Mouse (Mus musculus): ENCODE results near the gene Atf4. TPM values are rescaled to one million over a fixed set of nuclear protein-coding genes. Genes with fewer than 3 reads are reported as not detected.

The Atf4 gene
- polyA plus RNA-seq, 1 experiment from 2014 or later: 150 TPM

GRCm38 (mm10) chr15:80256242-80256641, 1.3 kb downstream of the Atf4 start:
- Histone ChIP-seq H3K36me3 (ENCODE audit: control insufficient read depth, insufficient read depth, low read length) (peaks cover 20% of the 10 kb centered on the region), H3K9me3 (replicated peaks; ENCODE audit: control insufficient read depth, low read length) (no peaks in the 10 kb centered on the region), H3K4me1 (ENCODE audit: control insufficient read depth, insufficient read depth, low read length) (peaks cover 37% of the 10 kb centered on the region), H3K27ac (ENCODE audit: low read length) (peak overlapping the region; percentile 99), H3K4me3 (replicated peaks; ENCODE audit: low read length) (peak overlapping the region; percentile 100), H3K9ac (ENCODE audit: low read length) (peak overlapping the region; percentile 100), H3K27me3 (ENCODE audit: control insufficient read depth, insufficient read depth, low read length) (no peaks in the 10 kb centered on the region), H3K4me2 (ENCODE audit: low read depth, low read length) (peak overlapping the region; percentile 94)
- no peak for ATAC-seq (ENCODE audit: insufficient read depth, low FRiP score)
- 2% methylated on average over 16 of the region's 16 CpGs for WGBS

- Histone ChIP-seq H3K4me1 (ENCODE audit: control insufficient read depth, insufficient read depth, low read length) (peaks cover 37% of the 10 kb centered on the region), H3K9ac (ENCODE audit: low read length) (peak overlapping the region; percentile 100), H3K4me2 (ENCODE audit: low read depth, low read length) (peak overlapping the region; percentile 94), H3K27me3 (ENCODE audit: control insufficient read depth, insufficient read depth, low read length) (no peaks in the 10 kb centered on the region), H3K36me3 (ENCODE audit: control insufficient read depth, insufficient read depth, low read length) (peaks cover 14% of the 10 kb centered on the region), H3K4me3 (replicated peaks; ENCODE audit: low read length) (peak overlapping the region; percentile 100), H3K27ac (ENCODE audit: low read length) (peak overlapping the region; percentile 99), H3K9me3 (replicated peaks; ENCODE audit: control insufficient read depth, low read length) (no peaks in the 10 kb centered on the region)
- ATAC-seq (ENCODE audit: insufficient read depth, low FRiP score): no peak
- WGBS: 45% methylated on average over 12 of the region's 12 CpGs
Observed at GRCm38 (mm10) chr15:80256656-80257601, 1.9 kb downstream of the Atf4 start.

- Histone ChIP-seq H3K9ac (ENCODE audit: low read length) (peak overlapping the region; percentile 26; the same call in 1 of the 2 replicates), H3K9me3 (replicated peaks; ENCODE audit: control insufficient read depth, low read length) (no peaks in the 10 kb centered on the region), H3K4me3 (replicated peaks; ENCODE audit: low read length) (peak overlapping the region; percentile 100), H3K4me2 (ENCODE audit: low read depth, low read length) (peak overlapping the region; percentile 94), H3K27ac (ENCODE audit: low read length) (peak overlapping the region; percentile 99), H3K36me3 (ENCODE audit: control insufficient read depth, insufficient read depth, low read length) (peaks cover 14% of the 10 kb centered on the region), H3K4me1 (ENCODE audit: control insufficient read depth, insufficient read depth, low read length) (peaks cover 39% of the 10 kb centered on the region), H3K27me3 (ENCODE audit: control insufficient read depth, insufficient read depth, low read length) (no peaks in the 10 kb centered on the region)
- no peak for ATAC-seq (ENCODE audit: insufficient read depth, low FRiP score)
- WGBS: 10% methylated on average over 4 of the region's 4 CpGs
Observed at GRCm38 (mm10) chr15:80257602-80258239, 2.7 kb downstream of the Atf4 start.

- Histone ChIP-seq H3K4me2 (ENCODE audit: low read depth, low read length) (peak overlapping the region; percentile 94; the same call in 1 of the 2 replicates), H3K27me3 (ENCODE audit: control insufficient read depth, insufficient read depth, low read length) (no peaks in the 10 kb centered on the region), H3K4me3 (replicated peaks; ENCODE audit: low read length) (no peak overlapping the region), H3K27ac (ENCODE audit: low read length) (peak overlapping the region; percentile 99), H3K4me1 (ENCODE audit: control insufficient read depth, insufficient read depth, low read length) (peaks cover 44% of the 10 kb centered on the region), H3K36me3 (ENCODE audit: control insufficient read depth, insufficient read depth, low read length) (peaks cover 14% of the 10 kb centered on the region), H3K9ac (ENCODE audit: low read length) (peak overlapping the region; percentile 26; the same call in 1 of the 2 replicates), H3K9me3 (replicated peaks; ENCODE audit: control insufficient read depth, low read length) (no peaks in the 10 kb centered on the region)
- no peak for ATAC-seq (ENCODE audit: insufficient read depth, low FRiP score)
- WGBS: 44% methylated on average over 11 of the region's 11 CpGs
Observed at GRCm38 (mm10) chr15:80258240-80259170, 3.5 kb downstream of the Atf4 start.

GRCm38 (mm10) chr15:80259406-80260045, 4.5 kb downstream of the Atf4 start:
- H3K4me1 ChIP-seq (ENCODE audit: control insufficient read depth, insufficient read depth, low read length): peaks cover 36% of the 10 kb centered on the region
- no peak overlapping the region for H3K9ac ChIP-seq (ENCODE audit: low read length)
- H3K27me3 ChIP-seq (ENCODE audit: control insufficient read depth, insufficient read depth, low read length): no peaks in the 10 kb centered on the region
- 76% methylated on average over 8 of the region's 8 CpGs for WGBS
- no peak overlapping the region for H3K4me2 ChIP-seq (ENCODE audit: low read depth, low read length)
- H3K27ac ChIP-seq (ENCODE audit: low read length): 0 out of 2 replicates have a peak overlapping the region, but pooled peaks have one; percentile 99
- H3K36me3 ChIP-seq (ENCODE audit: control insufficient read depth, insufficient read depth, low read length): peaks cover 14% of the 10 kb centered on the region
- no peaks in the 10 kb centered on the region for H3K9me3 ChIP-seq (replicated peaks; ENCODE audit: control insufficient read depth, low read length)
- ATAC-seq (ENCODE audit: insufficient read depth, low FRiP score): no peak
- no peak overlapping the region for H3K4me3 ChIP-seq (replicated peaks; ENCODE audit: low read length)

GRCm38 (mm10) chr15:80260677-80261076, 5.7 kb downstream of the Atf4 start:
- no peak overlapping the region for H3K4me2 ChIP-seq (ENCODE audit: low read depth, low read length)
- H3K4me3 ChIP-seq (replicated peaks; ENCODE audit: low read length): no peak overlapping the region
- H3K36me3 ChIP-seq (ENCODE audit: control insufficient read depth, insufficient read depth, low read length): peaks cover 14% of the 10 kb centered on the region
- no peak overlapping the region for H3K9ac ChIP-seq (ENCODE audit: low read length)
- 7% methylated on average over 3 of the region's 3 CpGs for WGBS
- H3K27me3 ChIP-seq (ENCODE audit: control insufficient read depth, insufficient read depth, low read length): no peaks in the 10 kb centered on the region
- no peak overlapping the region; the same call in 1 of the 2 replicates for H3K27ac ChIP-seq (ENCODE audit: low read length)
- no peak for ATAC-seq (ENCODE audit: insufficient read depth, low FRiP score)
- H3K4me1 ChIP-seq (ENCODE audit: control insufficient read depth, insufficient read depth, low read length): peaks cover 36% of the 10 kb centered on the region
- no peaks in the 10 kb centered on the region for H3K9me3 ChIP-seq (replicated peaks; ENCODE audit: control insufficient read depth, low read length)

GRCm38 (mm10) chr15:80261100-80261499, 6.1 kb downstream of the Atf4 start:
- no peak overlapping the region for H3K4me3 ChIP-seq (replicated peaks; ENCODE audit: low read length)
- H3K27me3 ChIP-seq (ENCODE audit: control insufficient read depth, insufficient read depth, low read length): no peaks in the 10 kb centered on the region
- H3K9ac ChIP-seq (ENCODE audit: low read length): no peak overlapping the region
- peaks cover 12% of the 10 kb centered on the region for H3K36me3 ChIP-seq (ENCODE audit: control insufficient read depth, insufficient read depth, low read length)
- 79% methylated on average over 7 of the region's 7 CpGs for WGBS
- peaks cover 36% of the 10 kb centered on the region for H3K4me1 ChIP-seq (ENCODE audit: control insufficient read depth, insufficient read depth, low read length)
- H3K4me2 ChIP-seq (ENCODE audit: low read depth, low read length): no peak overlapping the region
- no peaks in the 10 kb centered on the region for H3K9me3 ChIP-seq (replicated peaks; ENCODE audit: control insufficient read depth, low read length)
- no peak for ATAC-seq (ENCODE audit: insufficient read depth, low FRiP score)
- no peak overlapping the region for H3K27ac ChIP-seq (ENCODE audit: low read length)
